ENCODE assay signal across 17 mouse cellular contexts in genomic region chr2:180824724-180825123, GRCm38 (mm10). TPM values are rescaled to one million over a fixed set of nuclear protein-coding genes. Genes with fewer than 3 reads are reported as not detected.
DNase-seq lines count a peak whose midpoint lies in the region; ATAC-seq lines count a peak whose summit lies in the region.
"Had no signal": no experiment of that assay in that cellular context is flagged by ENCODE, and none has a peak within 500 bp of the region (broad histone marks: within the 10 kb centered on the region; RNA-seq: fewer than 3 reads in every experiment).

No protein-coding gene starts in this region.

- H3K4me3 ChIP-seq in liver, embryonic 12.5 days = no peak overlapping the region
- H3K4me3 ChIP-seq: embryonic facial prominence, embryonic 10.5 days; heart, embryonic 13.5 days; limb, embryonic 13.5 days; lung, embryonic 15.5 days; midbrain, embryonic 12.5 days had no signal

- no peak overlapping the region for H3K4me2 ChIP-seq in liver, embryonic 12.5 days
- H3K4me2 ChIP-seq: heart, embryonic 13.5 days; limb, embryonic 13.5 days; lung, embryonic 15.5 days; midbrain, embryonic 12.5 days had no signal

- DNase-seq in frontal cortex, postnatal 36 days (ENCODE audit: low spot score in 2 of 2) = peak; percentile 46 to 76
- no peak for DNase-seq in frontal cortex, postnatal 10 days (ENCODE audit: low spot score in 2 of 2)
- peak; percentile 48 to 70 for DNase-seq in right cerebral cortex, postnatal 10 days (ENCODE audit: low spot score in 2 of 2)
- DNase-seq in right cerebral cortex, postnatal 14 days = no peak
- peak; percentile 46 to 53 for DNase-seq in left cerebral cortex, postnatal 14 days (ENCODE audit: low spot score in 2 of 2)
- no peak for DNase-seq in retina, postnatal 1 day
- DNase-seq in embryo, embryonic 10.5 days (ENCODE audit: low spot score) = no peak
- DNase-seq: gastrocnemius, postnatal 25 days had no signal

- H3K9ac ChIP-seq in liver, embryonic 12.5 days = no peak overlapping the region
- H3K9ac ChIP-seq: heart, embryonic 13.5 days; limb, embryonic 13.5 days; lung, embryonic 15.5 days; midbrain, embryonic 12.5 days had no signal

- no peak overlapping the region for H3K27ac ChIP-seq in liver, embryonic 12.5 days
- H3K27ac ChIP-seq: embryonic facial prominence, embryonic 10.5 days; heart, embryonic 13.5 days; limb, embryonic 13.5 days; lung, embryonic 15.5 days had no signal

- no peak for ATAC-seq in liver, embryonic 12.5 days
- ATAC-seq: activated CD4-positive, CD25-positive, alpha-beta regulatory T cell, adult 4 months had no signal

- 62% methylated on average over 4 of the region's 4 CpGs for WGBS in liver, embryonic 12.5 days (ENCODE audit: insufficient replicate concordance)

- H3K27me3 ChIP-seq in liver, embryonic 12.5 days (replicated peaks) = peaks cover 8% of the 10 kb centered on the region
- H3K27me3 ChIP-seq: midbrain, embryonic 12.5 days had no signal

- H3K9me3 ChIP-seq in liver, embryonic 12.5 days (replicated peaks) = no peaks in the 10 kb centered on the region
- H3K9me3 ChIP-seq: embryonic facial prominence, embryonic 10.5 days; heart, embryonic 13.5 days; limb, embryonic 13.5 days; lung, embryonic 15.5 days; midbrain, embryonic 12.5 days had no signal

- intact Hi-C loops in left cerebral cortex, postnatal 14 days (cut with DNase I) = loop anchor here (2.0 to 5.0 kb wide), 2 partner anchors 37 to 66 kb away; no protein-coding TSS in a partner anchor

- H3K36me3 ChIP-seq in liver, embryonic 12.5 days = no peaks in the 10 kb centered on the region
- H3K36me3 ChIP-seq: embryonic facial prominence, embryonic 10.5 days; heart, embryonic 13.5 days; limb, embryonic 13.5 days; lung, embryonic 15.5 days; midbrain, embryonic 12.5 days had no signal

- no peaks in the 10 kb centered on the region for H3K4me1 ChIP-seq in liver, embryonic 12.5 days
- H3K4me1 ChIP-seq: lung, embryonic 15.5 days had no signal

RNA-seq across cellular contexts. Expression of gene Bhlhe23, which starts 48.0 kb away (rescaled TPM):
- not detected for total RNA-seq in left cerebral cortex, postnatal 14 days (2021)
- not detected in 2 replicates for polyA plus RNA-seq in liver, embryonic 12.5 days (2016; fragmentation: Nextera tagmentation; extraction: Ambion mirVana)
- total RNA-seq: gastrocnemius, postnatal 25 days; MEL had no signal
- polyA plus RNA-seq: activated CD4-positive, CD25-positive, alpha-beta regulatory T cell, adult 4 months; heart, embryonic 13.5 days; intestine, embryonic 14.5 days; lung, embryonic 15.5 days had no signal

Comparison
In these comparisons a context has a peak if more than half of its experiments do, and no peak if none do; other contexts are left out.
1. DNase-seq: peak in frontal cortex, postnatal 36 days (2 of 2), right cerebral cortex, postnatal 10 days (2 of 2) and left cerebral cortex, postnatal 14 days (2 of 2); none in frontal cortex, postnatal 10 days (0 of 2), right cerebral cortex, postnatal 14 days (single experiment), retina, postnatal 1 day (single experiment) and embryo, embryonic 10.5 days (single experiment).